Mouse (Mus musculus) ES-Bruce4 (cell line): ENCODE measurements around the gene Mreg. TPM values are rescaled to one million over a fixed set of nuclear protein-coding genes. Genes with fewer than 3 reads are reported as not detected.

Experiments
- H3K27ac ChIP-seq: 2 replicates; pipeline ENCODE4 v1.5.1; 2012; ENCODE audit warnings: low read length, inconsistent platforms; ENCODE audit not compliant: insufficient read depth
- H3K27me3 ChIP-seq: 2 replicates; pipeline ENCODE4 v1.6.1; 2012; ENCODE audit warnings: mild to moderate bottlenecking, low read length, inconsistent platforms; ENCODE audit not compliant: control insufficient read depth, poor library complexity, insufficient read depth, severe bottlenecking
- H3K36me3 ChIP-seq: 2 replicates; pipeline ENCODE4 v1.6.1; 2012; ENCODE audit warnings: inconsistent platforms, mild to moderate bottlenecking, low read length, moderate library complexity; ENCODE audit not compliant: control insufficient read depth, poor library complexity, insufficient read depth, severe bottlenecking
- H3K4me1 ChIP-seq: one replicate; pipeline ENCODE4 v1.8.1; 2011; ENCODE audit warnings: low read length; ENCODE audit not compliant: control insufficient read depth, insufficient read depth
- H3K4me3 ChIP-seq: 2 replicates; pipeline ENCODE4 v1.5.1; 2011; ENCODE audit warnings: low read depth, mild to moderate bottlenecking, low read length
- H3K9ac ChIP-seq: 2 replicates; pipeline ENCODE4 v1.6.1; 2012; ENCODE audit warnings: low read depth, mild to moderate bottlenecking, inconsistent platforms; ENCODE audit not compliant: poor library complexity, severe bottlenecking
- H3K9me3 ChIP-seq: replicated peaks from 2 replicates; pipeline ENCODE4 v1.6.1; 2012; ENCODE audit warnings: mild to moderate bottlenecking, low read length, inconsistent platforms; ENCODE audit not compliant: control insufficient read depth, poor library complexity, insufficient read depth, severe bottlenecking
- CTCF ChIP-seq: IDR thresholded peaks from one replicate; pipeline ENCODE4 v1.8.1; 2011; ENCODE audit warnings: low read depth, low read length
- EP300 ChIP-seq: IDR thresholded peaks from 2 replicates; pipeline ENCODE4 v1.6.1; 2011; ENCODE audit warnings: low read depth, low read length; ENCODE audit not compliant: insufficient read depth
- POLR2A ChIP-seq: IDR thresholded peaks from one replicate; pipeline ENCODE4 v1.8.1; 2011; ENCODE audit warnings: low read length; ENCODE audit not compliant: insufficient read depth
- polyA plus RNA-seq: library from polyadenylated mRNA; stranded (reverse); fragments of >200 nt; gene quantifications from 2 replicates; pipeline ENCODE4 v1.2.4, GENCODE M21; 2011; ENCODE audit warnings: low read depth; ENCODE audit not compliant: missing spikeins, insufficient read depth, insufficient read length

Mreg gene
- polyA plus RNA-seq, 1 experiment = 95.8 TPM

DNA sequence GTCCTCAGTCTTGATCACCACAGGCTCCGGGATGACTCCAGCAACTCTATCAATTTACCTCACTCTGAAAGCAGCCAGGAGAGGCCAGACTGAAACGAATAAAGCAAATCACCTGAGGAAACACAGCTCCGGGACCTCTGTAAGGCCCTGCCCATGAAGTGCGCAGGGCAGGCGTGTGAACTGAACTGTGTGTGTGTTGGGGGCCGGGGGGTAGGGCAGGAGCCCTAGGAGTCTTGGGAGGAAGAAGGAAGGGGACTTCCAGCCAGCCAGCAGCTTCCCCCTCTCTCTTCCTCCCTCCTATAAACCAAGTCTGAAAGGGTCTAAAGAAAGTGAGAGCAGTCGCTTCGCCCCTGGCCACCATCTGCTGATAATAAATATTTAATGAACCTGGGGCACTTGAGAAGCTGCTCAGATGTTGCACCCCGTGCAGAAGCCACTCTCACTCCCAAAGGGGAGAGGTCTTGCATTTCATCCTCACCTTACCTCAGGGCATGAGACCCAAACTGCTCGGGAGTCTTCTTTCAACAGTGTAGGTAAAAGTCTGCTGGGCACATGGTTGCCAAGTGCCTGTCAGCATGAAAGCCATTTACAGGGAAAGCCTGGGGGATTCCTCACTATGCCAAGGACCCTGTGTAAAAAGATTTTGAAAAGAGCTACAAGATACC, 13.8 kb downstream of the Mreg start:
- Histone ChIP-seq H3K27ac (no peak overlapping the region), H3K27me3 (no peaks in the 10 kb centered on the region), H3K9ac (no peak overlapping the region), H3K36me3 (peaks cover 23% of the 10 kb centered on the region), H3K9me3 (no peaks in the 10 kb centered on the region), H3K4me3 (no peak overlapping the region), H3K4me1 (peaks cover 12% of the 10 kb centered on the region)
- no peak for TF ChIP-seq CTCF
- TF ChIP-seq POLR2A = no peak

DNA sequence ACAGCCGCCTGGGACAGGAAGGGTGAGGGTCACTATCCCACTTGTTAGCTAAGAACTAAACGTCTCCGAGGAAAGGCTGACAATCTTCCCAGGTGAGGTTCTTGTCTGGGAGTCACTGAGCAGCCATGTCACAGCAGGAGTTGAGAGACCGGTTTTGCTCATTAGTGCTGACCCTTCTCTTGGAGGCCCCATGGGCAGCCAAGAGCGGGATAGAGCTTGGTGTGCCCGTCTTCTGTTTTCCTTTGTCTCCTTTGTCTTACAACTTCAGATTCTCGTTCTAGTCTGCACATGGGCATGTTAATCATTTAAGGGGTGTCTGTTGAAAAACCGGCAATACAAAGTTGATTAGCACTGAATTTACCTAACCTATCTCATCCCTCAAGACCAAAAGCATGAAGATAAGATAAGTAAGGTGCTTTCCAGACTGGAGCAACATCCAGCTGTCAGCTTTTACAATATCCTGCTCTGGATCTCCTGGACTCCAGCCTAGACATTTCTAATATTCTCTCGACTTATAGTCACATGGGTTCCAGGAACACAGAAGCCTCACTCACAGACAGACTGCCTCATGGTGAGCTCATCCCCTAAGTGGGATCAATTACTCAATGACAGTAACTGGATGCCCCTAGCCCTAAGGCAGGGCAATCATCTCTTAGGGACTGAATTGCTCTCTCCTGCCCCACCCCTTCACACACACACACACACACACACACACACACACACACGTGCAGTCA, 15.3 kb downstream of the Mreg start:
- peaks cover 30% of the 10 kb centered on the region for H3K36me3 ChIP-seq
- H3K9ac ChIP-seq = no peak overlapping the region
- H3K4me3 ChIP-seq = no peak overlapping the region

DNA sequence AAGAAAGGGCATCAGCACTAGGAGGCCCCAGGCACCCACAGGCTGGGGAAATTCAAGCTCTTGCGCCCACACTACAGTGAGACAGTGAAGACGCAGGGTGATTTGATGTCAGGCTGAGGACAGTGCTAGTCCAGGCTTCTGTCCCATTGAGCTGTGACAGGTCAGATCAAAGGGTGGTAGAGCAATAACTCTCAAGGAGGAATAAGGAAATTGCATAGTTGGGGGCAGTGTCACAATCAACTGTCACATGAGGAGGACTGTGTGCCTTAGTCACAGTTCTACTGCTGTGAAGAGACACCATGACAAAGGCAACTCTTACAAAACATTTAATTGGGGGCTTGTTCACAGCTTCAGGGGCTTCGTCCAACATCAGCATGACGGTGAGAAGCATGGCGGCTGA, 16.0 kb downstream of the Mreg start:
- Histone ChIP-seq H3K9me3 (no peaks in the 10 kb centered on the region), H3K36me3 (peaks cover 36% of the 10 kb centered on the region), H3K27me3 (no peaks in the 10 kb centered on the region), H3K4me3 (no peak overlapping the region), H3K9ac (no peak overlapping the region), H3K27ac (no peak overlapping the region), H3K4me1 (peaks cover 3% of the 10 kb centered on the region)
- TF ChIP-seq POLR2A (no peak), CTCF (no peak), EP300 (no peak)

More for the DNA sequence above, 15.3 kb downstream of the Mreg start:
- no peaks in the 10 kb centered on the region for H3K9me3 ChIP-seq
- no peak overlapping the region for H3K27ac ChIP-seq
- H3K27me3 ChIP-seq = no peaks in the 10 kb centered on the region
- H3K4me1 ChIP-seq = peaks cover 3% of the 10 kb centered on the region
- TF ChIP-seq CTCF (no peak), POLR2A (no peak), EP300 (no peak)

DNA sequence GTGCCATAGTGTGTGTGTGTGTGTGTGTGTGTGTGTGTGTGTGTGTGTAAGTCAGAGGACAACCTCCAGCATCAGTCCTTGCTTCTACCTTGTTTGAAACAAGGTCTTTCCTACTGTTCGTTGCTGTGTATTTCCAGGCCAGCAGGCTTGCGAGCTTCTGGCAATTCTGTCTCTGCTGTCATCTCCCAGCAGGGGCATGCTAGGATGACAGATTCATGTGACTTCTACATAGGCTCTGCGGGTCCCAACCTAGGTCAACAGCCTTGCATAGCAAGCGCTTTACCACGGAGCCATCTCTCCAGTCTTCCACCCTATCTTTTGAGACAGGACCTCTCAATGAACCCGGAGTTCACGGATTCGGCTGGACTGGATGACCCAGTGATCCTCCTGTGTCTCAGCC, 20.7 kb downstream of the Mreg start:
- Histone ChIP-seq H3K36me3 (peaks cover 51% of the 10 kb centered on the region), H3K4me3 (no peak overlapping the region), H3K27ac (no peak overlapping the region), H3K9ac (no peak overlapping the region), H3K4me1 (peaks cover 2% of the 10 kb centered on the region), H3K9me3 (no peaks in the 10 kb centered on the region), H3K27me3 (no peaks in the 10 kb centered on the region)
- TF ChIP-seq CTCF = no peak
- no peak for TF ChIP-seq POLR2A
- TF ChIP-seq EP300 = no peak

DNA sequence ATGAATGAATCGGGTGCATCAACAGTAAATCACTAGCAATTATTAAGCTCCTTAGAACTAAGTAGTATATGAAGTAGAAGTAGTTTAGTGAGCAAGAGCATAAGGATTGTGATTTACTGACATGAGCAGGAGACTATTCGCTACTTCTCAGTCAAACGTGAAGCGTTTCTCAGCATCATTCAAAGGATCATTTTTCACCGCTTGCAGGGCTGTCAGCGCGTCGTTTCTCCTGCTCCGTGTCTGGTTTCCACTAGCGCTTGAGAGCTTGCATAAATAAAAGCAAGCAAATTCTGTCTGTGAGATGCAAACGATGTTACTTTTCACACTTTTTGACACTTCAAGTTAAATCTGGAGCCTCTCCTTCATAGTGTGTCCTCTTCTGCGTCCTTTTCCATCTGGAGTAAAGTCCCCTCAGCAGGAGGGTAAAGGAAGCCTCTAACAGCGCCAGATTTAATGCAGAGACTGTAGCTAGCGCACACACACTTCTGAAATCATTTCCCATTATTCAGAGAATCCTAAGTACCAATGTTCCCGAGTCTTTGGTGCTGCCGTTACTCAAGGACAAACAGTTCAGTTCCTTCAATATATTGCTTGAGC, 23.9 kb downstream of the Mreg start:
- H3K27me3 ChIP-seq = no peaks in the 10 kb centered on the region
- H3K9ac ChIP-seq = no peak overlapping the region
- H3K9me3 ChIP-seq = no peaks in the 10 kb centered on the region
- no peak overlapping the region for H3K27ac ChIP-seq
- H3K36me3 ChIP-seq = peaks cover 40% of the 10 kb centered on the region
- no peak for TF ChIP-seq POLR2A
- no peak for TF ChIP-seq CTCF
- no peak for TF ChIP-seq EP300
- H3K4me3 ChIP-seq = no peak overlapping the region
- H3K4me1 ChIP-seq = no peaks in the 10 kb centered on the region

DNA sequence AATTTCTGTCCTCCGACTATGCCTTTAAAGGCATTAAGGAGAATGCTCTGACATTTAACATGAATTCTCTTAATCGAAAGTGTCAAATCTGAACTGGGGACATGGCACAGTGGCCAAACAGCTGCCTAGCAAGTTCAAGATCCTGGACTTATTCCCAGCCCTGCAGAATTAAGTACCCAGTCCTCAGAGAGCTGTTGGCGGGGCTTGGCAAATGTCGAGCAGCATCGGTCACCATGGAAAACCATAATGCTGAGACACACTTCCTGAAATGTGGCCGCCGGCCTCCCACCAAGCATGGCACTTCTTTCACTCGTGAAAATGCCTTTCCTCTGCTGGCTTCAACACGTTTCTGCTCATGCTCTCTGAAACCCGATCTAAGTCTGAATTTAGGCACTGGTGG, 24.6 kb downstream of the Mreg start:
- Histone ChIP-seq H3K9me3 (no peaks in the 10 kb centered on the region), H3K4me3 (no peak overlapping the region), H3K36me3 (peaks cover 36% of the 10 kb centered on the region), H3K27ac (no peak overlapping the region), H3K27me3 (no peaks in the 10 kb centered on the region), H3K4me1 (no peaks in the 10 kb centered on the region), H3K9ac (no peak overlapping the region)
- TF ChIP-seq POLR2A (no peak), CTCF (no peak), EP300 (no peak)
